Mouse (Mus musculus): ENCODE measurements around the gene Notch2.

DNA sequence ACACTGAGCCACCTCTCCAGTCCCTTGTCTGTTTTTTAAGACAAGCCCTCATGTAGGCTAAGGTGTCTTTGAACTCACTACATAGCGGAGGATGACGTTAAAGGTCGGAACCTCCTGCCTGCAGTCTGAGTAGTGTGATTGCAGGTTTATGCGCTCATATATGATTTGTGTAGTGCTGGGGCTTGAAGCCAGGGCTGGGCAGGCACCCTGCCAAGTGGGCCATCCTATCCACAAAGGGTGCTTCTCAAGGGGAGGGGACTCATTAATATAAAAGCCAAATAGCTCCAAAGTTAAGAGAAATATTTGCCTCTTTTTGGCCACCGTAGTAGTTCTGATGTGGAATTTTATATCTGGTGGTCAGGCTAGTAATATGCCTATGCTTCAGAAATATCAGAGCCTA, 22.8 kb upstream of the Notch2 start:
- TF ChIP-seq EP300 (IDR thresholded peaks at IDR 0.05; ENCODE audit: insufficient read depth, low read depth, low read length) (no peak), CTCF (IDR thresholded peaks at IDR 0.05) (no peak), POLR2A (IDR thresholded peaks at IDR 0.05; ENCODE audit: insufficient read depth, low read depth, low read length) (no peak)

Data from heart, adult 2 months (tissue).